Mouse (Mus musculus): Measurements from ENCODE around the gene Arhgap45. TPM values are rescaled to one million over a fixed set of nuclear protein-coding genes. Genes with fewer than 3 reads are reported as not detected.

Arhgap45 gene
- polyA plus RNA-seq, 1 experiment = 189 TPM

DNA sequence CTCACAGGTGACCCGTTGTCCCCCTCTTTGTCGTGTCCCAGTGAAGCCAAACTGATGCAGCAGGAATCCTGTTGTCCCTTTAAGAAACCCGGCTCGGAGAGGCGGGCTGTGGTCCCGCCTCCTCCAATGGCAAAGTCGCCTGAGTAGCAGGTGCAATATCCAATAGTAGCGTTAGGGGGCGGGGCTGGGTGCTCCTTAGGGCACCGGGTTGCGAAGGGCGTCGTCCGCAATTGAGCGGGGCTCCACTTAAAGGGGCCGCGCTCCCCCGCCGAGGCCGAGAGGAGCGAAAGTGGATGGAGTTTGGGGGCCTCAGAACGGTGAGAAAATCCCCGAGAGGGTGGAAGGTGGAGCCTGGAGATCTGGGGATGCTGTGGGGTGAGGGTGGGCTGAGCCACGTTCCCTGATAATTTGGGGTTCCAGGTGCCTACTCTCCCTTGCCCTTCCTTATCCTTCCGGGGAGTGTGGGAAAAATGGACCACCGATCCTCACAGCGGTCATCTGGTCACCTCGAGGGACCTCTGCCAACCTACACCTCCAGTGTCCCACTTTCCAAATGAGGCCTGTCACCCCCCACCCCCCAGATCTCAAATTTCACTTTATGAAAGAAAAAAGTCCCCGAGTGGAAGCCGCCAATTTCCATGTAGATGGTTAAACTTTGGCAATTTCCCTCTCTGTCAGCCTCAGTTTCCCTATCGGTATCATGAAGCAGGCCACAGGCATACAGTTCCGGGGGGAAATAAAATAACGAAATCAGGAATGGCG lies 20.0 kb upstream of the Arhgap45 start, which contains the start of gene Abca7:
Abca7 (plus strand) TSS at position 223 of the 762 bp plus-strand sequence.
- no peak for TF ChIP-seq GATA1 (IDR thresholded peaks at IDR 0.05; ENCODE audit: low read length)

DNA sequence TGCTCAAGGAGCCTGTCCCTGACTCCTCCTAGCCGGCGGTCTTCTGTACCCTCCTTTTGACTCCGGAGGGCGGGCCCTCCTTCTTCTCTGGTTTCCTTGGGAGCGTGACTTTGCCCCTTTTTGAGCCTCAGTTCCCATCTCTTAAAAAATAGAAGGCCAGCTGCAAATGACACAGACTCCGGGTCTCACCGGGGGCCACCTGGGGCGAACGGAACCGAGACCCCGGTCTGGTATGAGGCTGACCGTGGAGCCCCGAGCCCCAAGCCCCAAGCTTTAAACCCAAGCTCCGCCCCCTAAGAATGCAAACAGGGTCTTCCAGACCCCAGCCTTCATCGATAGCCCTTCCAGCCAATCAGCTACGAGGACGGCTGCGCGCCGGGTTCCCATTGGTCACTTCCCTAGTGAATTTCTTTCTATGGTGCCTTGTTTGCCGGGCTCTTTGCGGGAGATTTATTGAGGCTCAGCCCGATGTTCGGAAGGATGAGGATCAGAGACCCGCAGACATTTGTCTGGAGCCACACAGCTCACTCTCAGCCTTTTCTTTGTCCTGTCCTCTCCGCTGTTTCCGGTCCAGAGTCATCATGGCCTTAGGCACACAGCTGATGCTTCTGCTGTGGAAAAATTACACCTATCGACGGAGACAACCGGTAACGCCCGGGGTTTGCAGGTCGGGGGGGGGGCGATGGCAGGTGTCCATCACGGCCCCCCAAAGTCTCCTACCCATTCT lies 19.3 kb upstream of the Arhgap45 start:
- no peak for TF ChIP-seq GATA1 (IDR thresholded peaks at IDR 0.05; ENCODE audit: low read length)

DNA sequence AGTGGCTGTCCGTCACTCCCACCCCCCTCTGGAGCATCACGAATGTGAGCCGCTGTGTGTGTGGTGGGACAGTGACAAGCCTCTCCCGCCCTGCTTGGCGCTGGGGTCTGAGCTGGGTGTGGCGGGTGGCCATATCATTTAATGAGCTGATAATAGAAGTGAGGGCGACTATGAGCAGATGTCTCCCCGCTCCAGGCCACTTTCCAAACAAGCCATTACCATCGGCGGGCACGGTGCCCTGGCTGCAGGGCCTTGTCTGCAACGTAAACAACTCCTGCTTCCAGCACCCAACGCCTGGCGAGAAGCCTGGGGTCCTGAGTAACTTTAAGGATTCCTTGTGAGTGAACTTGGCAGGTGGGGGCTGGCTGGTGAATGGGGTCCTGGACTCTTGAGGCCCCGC lies 18.6 kb upstream of the Arhgap45 start:
- TF ChIP-seq GATA1 (IDR thresholded peaks at IDR 0.05; ENCODE audit: low read length) = no peak

DNA sequence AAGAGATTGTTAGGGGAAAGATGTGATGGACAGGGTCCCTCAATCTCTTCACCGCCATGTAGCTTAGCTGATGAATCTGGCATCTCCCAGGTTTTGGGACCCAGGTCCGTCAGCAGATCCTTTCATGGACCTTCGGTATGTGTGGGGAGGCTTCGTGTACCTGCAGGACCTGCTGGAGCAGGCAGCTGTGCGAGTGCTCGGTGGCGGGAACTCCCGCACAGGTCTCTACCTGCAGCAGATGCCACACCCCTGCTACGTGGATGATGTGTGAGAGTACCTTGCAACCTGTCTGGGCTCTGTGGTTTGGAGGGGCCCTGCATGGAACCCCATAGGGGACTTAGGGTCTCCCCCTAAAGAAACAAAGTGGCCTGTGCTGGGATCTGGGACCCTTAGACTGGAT lies 14.5 kb upstream of the Arhgap45 start:
- no peak for TF ChIP-seq GATA1 (IDR thresholded peaks at IDR 0.05; ENCODE audit: low read length)

DNA sequence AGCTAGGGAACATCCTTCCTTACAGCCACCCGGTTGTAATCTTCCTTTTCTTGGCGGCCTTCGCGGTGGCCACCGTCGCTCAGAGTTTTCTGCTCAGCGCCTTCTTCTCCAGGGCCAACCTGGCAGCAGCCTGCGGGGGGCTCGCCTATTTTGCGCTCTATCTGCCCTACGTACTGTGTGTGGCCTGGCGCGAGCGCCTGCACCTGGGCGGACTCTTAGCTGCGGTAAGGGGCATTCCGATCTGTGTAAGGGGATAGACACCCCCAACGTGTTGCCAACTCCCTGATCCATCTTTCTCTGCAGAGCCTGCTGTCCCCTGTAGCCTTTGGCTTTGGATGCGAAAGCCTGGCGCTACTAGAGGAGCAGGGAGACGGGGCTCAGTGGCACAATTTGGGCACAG lies 13.6 kb upstream of the Arhgap45 start:
- no peak for TF ChIP-seq GATA1 (IDR thresholded peaks at IDR 0.05; ENCODE audit: low read length)

DNA sequence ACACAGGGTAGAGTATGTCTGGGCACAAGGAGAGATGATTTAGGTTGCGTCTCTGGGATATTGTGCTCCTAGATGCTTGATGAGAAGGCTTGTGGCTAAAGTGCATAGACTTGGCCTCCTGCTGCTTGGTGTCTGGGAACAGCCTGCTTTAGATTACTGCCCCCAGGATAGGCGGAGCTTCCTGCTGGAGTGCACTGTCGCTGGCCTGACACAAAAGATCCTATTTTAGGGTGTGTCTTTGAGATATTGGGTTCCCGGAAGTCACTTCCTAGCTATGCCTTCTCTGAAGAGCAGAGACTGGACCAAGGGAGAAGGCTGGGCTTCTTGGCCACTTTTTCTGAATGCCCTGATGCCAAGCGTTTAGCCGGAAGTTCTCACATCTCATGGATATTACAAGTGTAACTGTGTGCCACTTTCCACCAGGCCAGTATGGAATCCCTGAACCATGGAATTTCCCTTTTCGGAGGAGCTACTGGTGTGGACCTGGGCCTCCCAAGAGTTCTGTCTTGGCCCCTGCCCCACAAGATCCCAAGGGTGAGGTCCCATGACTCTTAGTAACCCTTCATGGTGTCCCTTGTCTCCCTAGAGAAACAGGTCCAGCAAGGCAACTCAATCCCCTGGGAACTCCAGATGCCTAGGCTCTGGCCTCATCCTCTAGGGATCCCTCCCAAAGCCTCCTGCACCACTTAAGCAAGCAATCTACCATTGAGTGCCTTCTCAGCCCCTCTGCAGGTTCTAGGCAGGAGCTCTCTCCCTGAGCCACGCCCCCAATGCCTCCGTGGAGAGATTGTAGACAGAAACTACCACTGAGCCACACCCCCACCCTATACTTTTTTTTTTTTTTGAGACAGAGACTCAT lies 12.8 kb upstream of the Arhgap45 start:
- TF ChIP-seq GATA1 (IDR thresholded peaks at IDR 0.05; ENCODE audit: low read length) = no peak

DNA sequence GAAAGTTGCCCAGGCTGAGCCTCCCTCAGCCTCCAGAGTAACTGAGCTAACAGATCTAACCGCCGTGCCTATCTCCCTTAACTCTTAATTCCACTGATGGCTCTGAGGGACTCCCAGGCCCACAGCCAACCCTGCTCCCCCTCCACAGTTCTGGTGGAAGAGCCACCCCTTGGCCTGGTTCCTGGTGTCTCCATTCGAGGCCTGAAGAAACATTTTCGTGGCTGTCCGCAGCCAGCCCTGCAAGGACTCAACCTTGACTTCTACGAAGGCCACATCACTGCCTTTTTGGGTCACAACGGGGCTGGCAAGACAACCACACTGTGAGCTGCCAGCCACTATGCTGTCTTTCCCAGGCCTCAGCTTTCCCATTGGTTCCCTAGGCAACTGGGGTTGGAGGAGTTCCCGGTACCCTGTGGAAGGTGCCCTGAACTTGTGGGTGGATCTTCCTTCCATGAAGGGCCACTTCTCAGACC lies 12.2 kb upstream of the Arhgap45 start:
- no peak for TF ChIP-seq GATA1 (IDR thresholded peaks at IDR 0.05; ENCODE audit: low read length)

DNA sequence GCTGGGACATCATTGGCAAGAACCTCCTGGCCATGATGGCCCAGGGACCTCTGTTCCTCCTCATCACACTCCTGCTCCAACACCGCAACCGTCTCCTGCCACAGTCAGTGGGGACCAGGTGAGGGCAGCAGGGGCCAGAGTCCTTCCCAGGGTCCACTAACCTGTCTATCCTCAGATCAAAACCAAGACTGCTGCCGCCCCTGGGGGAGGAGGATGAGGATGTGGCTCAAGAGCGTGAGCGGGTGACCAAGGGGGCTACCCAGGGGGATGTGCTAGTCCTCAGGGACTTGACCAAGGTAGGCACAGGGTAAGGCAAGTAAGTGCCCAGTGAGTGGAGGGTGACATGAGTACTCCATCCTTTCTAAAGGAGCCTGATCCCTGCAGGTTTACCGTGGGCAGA lies 4.7 kb upstream of the Arhgap45 start:
- TF ChIP-seq GATA1 (IDR thresholded peaks at IDR 0.05; ENCODE audit: low read length) = no peak

DNA sequence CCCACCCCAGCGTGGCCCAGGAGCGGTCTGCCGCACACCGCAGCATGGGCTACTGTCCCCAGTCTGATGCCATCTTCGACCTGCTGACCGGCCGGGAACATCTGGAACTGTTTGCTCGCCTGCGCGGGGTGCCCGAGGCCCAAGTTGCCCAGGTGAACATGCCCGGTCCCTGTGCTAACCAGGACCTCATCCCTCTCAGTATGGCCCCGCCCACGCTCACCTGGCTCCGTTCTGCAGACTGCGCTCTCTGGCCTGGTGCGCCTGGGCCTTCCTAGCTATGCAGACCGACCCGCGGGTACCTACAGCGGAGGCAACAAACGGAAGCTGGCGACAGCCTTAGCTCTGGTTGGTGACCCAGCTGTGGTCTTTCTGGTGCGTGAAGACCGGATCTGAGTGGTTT lies 2.8 kb upstream of the Arhgap45 start:
- TF ChIP-seq GATA1 (IDR thresholded peaks at IDR 0.05; ENCODE audit: low read length) = no peak

DNA sequence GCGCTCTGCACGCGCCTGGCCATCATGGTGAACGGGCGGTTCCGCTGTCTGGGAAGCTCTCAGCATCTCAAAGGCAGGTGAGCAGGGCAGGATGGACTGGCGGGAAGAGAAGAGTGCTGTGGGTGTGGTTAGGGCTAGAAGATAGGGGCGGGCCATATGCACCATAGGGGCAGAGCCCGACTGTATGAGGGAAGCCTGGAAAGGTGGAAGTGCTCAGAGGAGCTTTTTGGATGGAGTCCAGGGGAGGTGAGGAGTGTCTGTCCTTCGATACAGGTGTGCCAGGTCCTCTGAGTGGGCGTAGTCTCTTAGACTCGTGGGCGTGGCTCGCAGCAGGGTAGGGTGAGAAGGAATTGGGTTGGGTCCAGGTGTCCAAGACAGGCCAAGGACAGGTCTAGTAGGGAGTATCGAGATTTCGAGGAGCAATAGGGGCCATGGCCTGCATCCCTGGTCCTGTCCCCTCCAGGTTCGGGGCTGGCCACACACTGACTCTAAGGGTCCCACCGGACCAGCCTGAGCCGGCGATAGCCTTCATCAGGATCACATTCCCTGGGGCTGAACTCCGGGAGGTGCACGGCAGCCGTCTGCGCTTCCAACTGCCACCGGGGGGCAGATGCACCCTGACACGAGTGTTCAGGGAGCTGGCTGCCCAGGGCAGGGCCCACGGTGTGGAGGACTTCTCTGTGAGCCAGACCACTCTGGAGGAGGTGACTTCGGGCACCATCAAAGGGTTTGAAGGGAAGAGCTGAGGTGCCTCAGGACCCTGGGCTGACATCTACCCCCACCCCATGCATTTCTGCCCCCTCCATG lies 1.8 kb upstream of the Arhgap45 start:
- TF ChIP-seq GATA1 (IDR thresholded peaks at IDR 0.05; ENCODE audit: low read length) = no peak

DNA sequence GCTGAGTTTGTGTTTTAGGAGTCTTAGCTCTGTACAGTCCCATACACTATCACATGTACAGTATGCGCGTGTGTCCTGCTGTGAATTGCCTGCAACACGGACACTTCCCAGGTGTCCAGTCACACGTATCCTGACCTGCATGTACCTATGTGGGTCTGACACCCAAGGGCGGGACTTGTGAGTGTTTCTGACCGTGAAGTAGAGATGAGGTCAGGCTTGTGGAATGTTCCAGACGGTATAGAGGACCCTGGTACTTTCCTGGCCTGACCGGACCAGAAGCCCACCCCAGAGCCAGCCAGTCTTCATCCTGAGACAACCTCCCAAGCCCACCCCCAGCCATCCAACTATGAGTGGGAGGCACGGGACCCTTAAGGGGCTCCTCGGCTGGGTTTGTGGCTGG lies 870 bp upstream of the Arhgap45 start:
- TF ChIP-seq GATA1 (IDR thresholded peaks at IDR 0.05; ENCODE audit: low read length) = no peak

DNA sequence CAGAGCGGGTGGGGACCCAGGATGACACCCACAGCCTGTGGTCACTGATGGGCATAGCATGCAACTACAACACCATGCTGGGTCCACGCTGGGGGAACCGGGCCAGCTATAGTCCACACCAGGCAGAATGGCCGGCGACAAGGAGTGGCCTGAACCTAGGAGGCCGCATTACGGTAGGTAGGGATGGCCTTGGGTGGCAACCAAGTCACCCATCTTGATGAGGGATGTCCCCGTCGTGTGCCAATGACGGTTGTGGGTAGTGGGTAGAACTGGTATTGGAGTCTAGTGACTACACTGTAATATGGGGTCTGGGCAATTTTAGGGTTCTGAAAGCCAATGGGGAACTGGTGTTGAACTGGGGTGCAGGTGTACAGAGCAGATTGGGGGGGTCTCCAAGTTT lies 478 bp downstream of the Arhgap45 start:
- TF ChIP-seq GATA1 (IDR thresholded peaks at IDR 0.05; ENCODE audit: low read length) = no peak

DNA sequence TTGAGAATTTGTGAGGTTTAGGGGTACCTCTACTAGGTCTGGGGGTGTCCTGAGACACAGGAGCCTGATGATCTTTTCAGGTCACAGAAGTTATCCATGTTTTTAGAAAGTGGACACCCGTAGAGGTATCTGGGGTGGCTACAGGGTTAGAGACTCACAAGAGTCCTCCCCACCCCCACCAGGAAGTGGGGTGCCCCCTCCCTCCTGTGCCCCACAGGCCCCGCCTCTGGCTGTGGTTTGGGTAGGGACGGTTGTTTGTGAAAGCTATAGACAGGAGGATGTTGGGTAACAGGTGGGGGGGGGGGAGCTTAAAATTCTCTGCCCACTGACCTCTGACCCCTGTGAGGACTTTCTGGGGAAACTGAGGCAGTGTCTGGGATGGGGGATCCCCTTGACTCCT lies 908 bp downstream of the Arhgap45 start:
- TF ChIP-seq GATA1 (IDR thresholded peaks at IDR 0.05; ENCODE audit: low read length) = no peak

DNA sequence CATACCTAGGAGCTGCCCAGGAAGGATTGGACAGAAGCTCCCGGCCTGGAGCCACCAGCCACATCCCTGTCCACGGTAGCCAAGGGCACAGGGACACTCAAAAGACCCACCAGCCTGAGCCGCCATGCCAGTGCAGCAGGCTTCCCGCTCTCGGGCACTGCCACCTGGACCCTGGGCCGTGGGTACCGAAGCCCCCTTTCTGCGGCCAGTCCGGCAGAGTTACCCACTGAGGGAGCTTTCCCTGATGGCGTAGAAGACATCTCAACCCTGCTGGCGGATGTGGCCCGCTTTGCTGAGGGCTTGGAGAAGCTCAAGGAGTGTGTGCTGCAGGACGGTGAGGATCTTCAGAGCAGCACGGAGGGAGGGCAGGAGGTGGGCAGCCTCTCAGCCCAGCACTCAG lies 1.3 kb downstream of the Arhgap45 start:
- TF ChIP-seq GATA1 (IDR thresholded peaks at IDR 0.05; ENCODE audit: low read length) = no peak

DNA sequence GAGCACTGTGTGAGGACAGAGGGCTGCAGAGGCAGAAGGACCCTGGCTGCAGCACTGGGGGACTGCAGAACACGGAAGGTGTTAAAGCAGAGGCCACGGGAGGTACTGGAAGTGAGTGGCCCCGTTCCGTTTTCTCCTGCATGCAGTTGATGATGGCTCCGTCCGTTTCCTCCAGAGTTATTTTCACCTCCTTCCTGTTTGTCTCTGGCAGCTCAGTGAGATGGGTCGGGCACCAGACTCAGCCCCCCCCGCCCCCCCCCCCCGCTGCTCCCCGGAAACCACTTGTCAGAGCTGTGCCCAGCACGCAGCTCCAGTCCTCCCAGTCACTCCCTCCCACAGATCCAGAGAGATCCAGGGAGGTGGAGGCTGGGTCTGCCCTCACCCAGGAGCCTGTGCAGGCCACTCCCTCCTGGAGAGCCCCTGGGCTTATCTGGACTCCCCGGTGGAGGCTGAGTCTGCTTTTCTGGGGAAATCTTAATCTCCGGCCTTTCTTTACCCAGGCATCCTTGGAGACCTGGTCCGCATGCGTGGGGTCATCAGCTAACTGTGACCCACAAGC lies 2.4 kb downstream of the Arhgap45 start:
- TF ChIP-seq GATA1 (IDR thresholded peaks at IDR 0.05; ENCODE audit: low read length) = no peak

Data from G1E-ER4 (cell line).